Mouse (Mus musculus) liver, postnatal 0 days (tissue): ENCODE results near the gene Slc6a11.

Experiments used
- CTCF ChIP-seq: sonication (generic); IDR thresholded peaks from 2 replicates; pipeline ENCODE4 v1.5.1; 2016; ENCODE audit warnings: antibody characterized with exemption, low read depth
- EP300 ChIP-seq: IDR thresholded peaks from 2 replicates; pipeline ENCODE4 v1.6.1; 2016; ENCODE audit warnings: antibody characterized with exemption, low read depth, mild to moderate bottlenecking

- TF ChIP-seq CTCF (no peak), EP300 (no peak)
These were observed 38.8 kb upstream of the Slc6a11 start for GRCm38 (mm10) chr6:114092216-114092615.
